Mouse (Mus musculus): ENCODE data around the gene Igbp1. TPM values are rescaled to one million over a fixed set of nuclear protein-coding genes. Genes with fewer than 3 reads are reported as not detected.

The Igbp1 gene
- 22.4 and 23.3 TPM in 2 replicates for polyA plus RNA-seq (2016; fragmentation: Nextera tagmentation; extraction: Ambion mirVana)

DNA sequence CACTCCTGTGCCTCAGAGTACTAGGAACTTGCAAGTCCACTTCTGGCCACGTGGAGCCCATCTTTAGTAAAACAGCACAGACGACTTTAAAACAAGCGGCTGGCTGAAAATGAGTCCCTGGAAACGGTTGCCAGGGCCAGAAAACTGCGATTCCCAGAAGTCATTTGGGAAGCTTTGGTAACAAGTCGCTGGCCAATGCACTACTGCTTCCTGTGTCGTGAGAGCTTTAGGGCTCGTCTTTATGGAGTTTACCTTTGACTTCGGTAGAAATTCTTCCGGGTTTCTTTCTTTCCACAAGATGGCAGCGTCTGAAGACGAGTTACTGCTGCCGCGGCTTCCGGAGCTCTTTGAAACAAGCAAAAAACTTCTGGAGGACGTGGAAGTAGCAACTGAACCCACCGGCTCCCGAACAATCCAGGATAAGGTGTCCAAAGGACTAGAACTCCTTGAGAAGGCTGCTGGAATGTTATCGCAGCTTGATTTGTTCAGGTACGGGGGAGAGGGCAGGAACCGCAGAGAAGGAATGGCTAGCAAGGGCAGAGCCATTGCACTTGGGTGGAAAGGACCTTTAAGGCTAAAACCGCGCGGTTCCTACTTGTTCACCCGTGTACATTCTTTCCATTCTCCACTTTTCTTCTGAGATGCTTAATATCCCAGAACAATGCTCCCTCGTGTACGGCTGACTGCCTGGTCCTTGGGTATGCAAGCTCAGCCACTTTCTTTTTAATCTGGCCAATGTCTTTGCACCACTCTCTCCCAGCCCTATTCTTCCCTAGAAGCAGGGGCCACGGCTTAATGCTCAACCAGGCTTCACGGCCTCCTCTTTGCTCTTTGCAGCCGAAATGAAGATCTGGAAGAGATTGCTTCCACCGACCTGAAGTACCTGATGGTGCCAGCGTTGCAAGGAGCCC, at the start of gene Igbp1:
Igbp1 (plus strand) TSS at position 224 of the 911 bp plus-strand sequence.
- peak within 1 kb of the TSS; percentile 77 for H3K4me2 ChIP-seq
- no peaks in the 10 kb centered on the region for H3K27me3 ChIP-seq (replicated peaks)
- H3K27ac ChIP-seq (ENCODE audit: poor library complexity, severe bottlenecking) = peak within 1 kb of the TSS; percentile 47; the same call in 1 of the 2 replicates
- peaks cover 7% of the 10 kb centered on the region for H3K36me3 ChIP-seq
- peak; percentile 86 for ATAC-seq (ENCODE audit: insufficient number of reproducible peaks, low FRiP score)
- H3K4me1 ChIP-seq (replicated peaks) = peaks cover 5% of the 10 kb centered on the region
- H3K4me3 ChIP-seq = peak within 1 kb of the TSS; percentile 74
- H3K9me3 ChIP-seq (replicated peaks) = no peaks in the 10 kb centered on the region
- peak within 1 kb of the TSS; percentile 69 for H3K9ac ChIP-seq
- WGBS = 13% methylated on average over 32 of the region's 32 CpGs

- WGBS = 46% methylated on average over 4 of the region's 4 CpGs
These were observed 26.0 kb upstream of the Igbp1 start for GRCm38 (mm10) chrX:100468047-100468446.

DNA sequence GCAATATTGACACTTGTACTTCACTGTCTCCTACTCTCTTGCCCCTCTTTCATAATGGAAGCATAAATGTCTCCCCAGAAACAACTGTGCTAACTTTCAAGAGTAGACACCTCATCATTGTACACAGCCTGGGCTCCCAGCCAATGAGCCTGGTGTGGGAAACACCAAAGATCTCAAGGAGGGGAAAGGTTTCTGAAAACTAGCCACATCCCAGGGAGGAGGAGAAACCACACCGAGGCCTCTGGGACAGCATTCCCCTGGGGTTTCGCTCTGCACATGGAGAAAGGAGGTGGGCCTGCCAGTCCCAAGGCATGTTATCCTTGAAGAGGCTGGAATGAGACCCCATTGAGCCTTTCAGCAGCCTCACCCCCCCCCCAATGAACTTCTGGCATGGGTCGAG, 24.0 kb upstream of the Igbp1 start:
- no peak for ATAC-seq (ENCODE audit: insufficient number of reproducible peaks, low FRiP score)
- Histone ChIP-seq H3K4me2 (no peak overlapping the region), H3K36me3 (no peaks in the 10 kb centered on the region), H3K4me1 (replicated peaks) (no peaks in the 10 kb centered on the region), H3K4me3 (no peak overlapping the region), H3K27ac (ENCODE audit: poor library complexity, severe bottlenecking) (no peak overlapping the region), H3K27me3 (replicated peaks) (0 out of 2 replicates have a peak, but pooled peaks cover 6% of the 10 kb centered on the region), H3K9me3 (replicated peaks) (no peaks in the 10 kb centered on the region), H3K9ac (no peak overlapping the region)
- 69% methylated on average over 3 of the region's 3 CpGs for WGBS

More at GRCm38 (mm10) chrX:100468047-100468446, 26.0 kb upstream of the Igbp1 start:
- Histone ChIP-seq H3K4me3 (no peak overlapping the region), H3K4me1 (replicated peaks) (no peaks in the 10 kb centered on the region), H3K36me3 (no peaks in the 10 kb centered on the region), H3K9me3 (replicated peaks) (no peaks in the 10 kb centered on the region), H3K4me2 (no peak overlapping the region), H3K27me3 (replicated peaks) (0 out of 2 replicates have a peak, but pooled peaks cover 8% of the 10 kb centered on the region), H3K27ac (ENCODE audit: poor library complexity, severe bottlenecking) (no peak overlapping the region), H3K9ac (no peak overlapping the region)
- no peak for ATAC-seq (ENCODE audit: insufficient number of reproducible peaks, low FRiP score)

DNA sequence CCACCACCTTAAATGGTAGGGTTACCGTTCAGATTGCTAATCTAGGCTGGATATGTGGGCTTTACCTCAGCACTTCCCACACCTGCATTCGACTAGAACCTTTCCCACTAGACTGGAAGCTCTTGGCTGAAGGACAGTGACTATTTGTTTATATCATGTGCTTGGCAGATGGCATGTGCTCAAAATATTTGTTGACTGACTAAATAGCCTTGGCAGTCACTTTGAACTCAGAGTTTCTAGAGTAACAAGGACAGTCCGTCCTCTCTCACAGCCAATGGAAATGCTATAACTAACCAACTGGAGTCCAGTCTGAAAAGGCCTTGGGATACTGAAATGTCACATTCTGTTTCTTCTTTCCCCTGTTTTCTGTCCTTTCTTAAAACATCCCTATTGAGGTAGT, 22.6 kb upstream of the Igbp1 start:
- Histone ChIP-seq H3K27ac (ENCODE audit: poor library complexity, severe bottlenecking) (no peak overlapping the region), H3K36me3 (no peaks in the 10 kb centered on the region), H3K4me3 (no peak overlapping the region), H3K4me2 (no peak overlapping the region), H3K4me1 (replicated peaks) (no peaks in the 10 kb centered on the region), H3K27me3 (replicated peaks) (0 out of 2 replicates have a peak, but pooled peaks cover 9% of the 10 kb centered on the region), H3K9ac (no peak overlapping the region), H3K9me3 (replicated peaks) (no peaks in the 10 kb centered on the region)
- ATAC-seq (ENCODE audit: insufficient number of reproducible peaks, low FRiP score) = no peak
- 77% methylated on average over 3 of the region's 3 CpGs for WGBS

DNA sequence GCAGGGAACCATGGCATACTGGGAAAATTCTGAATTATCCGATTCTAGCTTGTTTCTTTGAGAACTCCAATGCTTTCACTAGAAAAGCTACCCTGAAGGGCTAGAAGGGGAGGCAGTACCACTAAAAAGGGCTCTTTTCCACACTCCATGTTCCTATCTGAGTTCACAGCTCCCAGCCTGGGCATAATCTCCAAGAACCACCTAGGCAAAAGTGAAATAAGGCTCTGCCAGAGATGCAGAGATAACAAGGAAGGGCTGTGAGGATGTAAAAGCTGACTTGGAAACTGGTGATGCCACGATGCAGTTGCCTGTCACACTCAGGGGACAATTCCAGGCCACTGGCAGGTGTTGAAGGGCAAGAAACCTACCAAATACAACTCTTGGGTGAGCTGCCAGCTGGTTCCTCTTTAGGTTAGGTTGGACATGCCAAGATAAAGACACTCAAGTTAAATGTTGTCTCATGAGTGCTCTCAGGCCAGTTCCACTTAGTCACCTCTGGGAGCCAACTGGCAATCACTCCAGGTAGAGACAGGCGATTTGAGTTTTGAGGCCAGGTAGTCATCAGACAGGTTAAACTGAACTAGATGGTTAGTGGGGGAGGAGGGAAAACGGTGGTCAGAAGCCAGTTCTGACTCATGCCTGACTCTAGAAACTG, 18.4 kb upstream of the Igbp1 start:
- 61% methylated on average over 4 of the region's 4 CpGs for WGBS
- no peaks in the 10 kb centered on the region for H3K9me3 ChIP-seq (replicated peaks)
- no peak overlapping the region for H3K4me3 ChIP-seq
- H3K4me1 ChIP-seq (replicated peaks) = no peaks in the 10 kb centered on the region
- 0 out of 2 replicates have a peak, but pooled peaks cover 5% of the 10 kb centered on the region for H3K27me3 ChIP-seq (replicated peaks)
- no peaks in the 10 kb centered on the region for H3K36me3 ChIP-seq
- no peak overlapping the region for H3K4me2 ChIP-seq
- no peak for ATAC-seq (ENCODE audit: insufficient number of reproducible peaks, low FRiP score)
- H3K27ac ChIP-seq (ENCODE audit: poor library complexity, severe bottlenecking) = no peak overlapping the region
- no peak overlapping the region for H3K9ac ChIP-seq

DNA sequence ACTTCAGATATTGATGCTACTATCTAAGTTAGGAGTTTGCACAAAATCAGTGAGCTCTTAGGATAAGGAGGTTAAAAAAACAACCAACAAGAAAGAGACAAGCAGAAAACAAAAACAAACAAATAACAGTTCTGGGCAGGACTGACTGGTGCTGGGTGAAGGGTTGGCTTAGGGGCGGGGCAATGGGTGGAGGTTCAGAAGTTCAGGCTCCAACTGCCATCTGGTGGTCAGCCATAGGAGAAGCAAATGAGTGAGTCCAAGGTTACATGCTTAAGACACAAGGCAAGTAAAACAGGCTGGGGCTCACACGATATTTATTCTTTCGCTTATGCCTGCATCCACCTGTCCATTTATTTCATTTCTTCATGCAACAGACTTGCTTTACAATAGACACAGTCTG, 13.8 kb upstream of the Igbp1 start:
- Histone ChIP-seq H3K4me3 (no peak overlapping the region), H3K27me3 (replicated peaks) (0 out of 2 replicates have a peak, but pooled peaks cover 9% of the 10 kb centered on the region), H3K9ac (no peak overlapping the region), H3K36me3 (no peaks in the 10 kb centered on the region), H3K4me1 (replicated peaks) (no peaks in the 10 kb centered on the region), H3K9me3 (replicated peaks) (no peaks in the 10 kb centered on the region), H3K27ac (ENCODE audit: poor library complexity, severe bottlenecking) (no peak overlapping the region), H3K4me2 (no peak overlapping the region)
- 36% methylated on average over 3 of the region's 3 CpGs for WGBS
- ATAC-seq (ENCODE audit: insufficient number of reproducible peaks, low FRiP score) = no peak

DNA sequence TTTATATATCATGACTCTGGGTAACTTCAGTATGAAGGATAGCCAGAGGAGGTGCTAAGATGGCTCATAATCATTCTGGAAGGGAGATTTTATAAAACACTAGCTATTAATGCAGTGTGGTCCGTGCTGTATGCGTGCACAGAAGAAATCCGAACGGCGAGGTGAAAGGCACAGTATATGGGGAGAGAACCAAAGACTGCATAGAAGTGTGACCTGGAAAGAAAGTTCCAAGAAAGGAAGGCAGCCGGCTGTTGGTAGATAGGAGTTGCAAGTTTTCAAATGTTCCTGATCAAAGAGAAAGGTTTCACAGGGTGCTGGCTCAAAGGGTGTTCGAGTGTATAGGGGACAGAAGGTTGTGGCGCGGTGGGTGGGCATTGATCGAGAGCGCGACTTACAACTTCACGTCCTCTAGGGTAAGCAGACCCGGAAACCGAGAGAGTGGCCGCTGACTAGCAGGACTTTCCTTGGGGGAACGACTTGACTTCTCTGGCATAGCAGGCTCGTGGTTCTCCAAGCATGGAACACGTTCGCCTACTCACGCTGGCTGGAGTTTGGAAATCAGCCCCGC, 507 bp upstream of the Igbp1 start:
- Histone ChIP-seq H3K9me3 (replicated peaks) (no peaks in the 10 kb centered on the region), H3K9ac (0 out of 2 replicates have a peak overlapping the region, but pooled peaks have one; percentile 30), H3K27me3 (replicated peaks) (0 out of 2 replicates have a peak, but pooled peaks cover under 1% of the 10 kb centered on the region), H3K36me3 (peaks cover 7% of the 10 kb centered on the region), H3K4me3 (peak overlapping the region; percentile 74), H3K27ac (ENCODE audit: poor library complexity, severe bottlenecking) (no peak overlapping the region), H3K4me2 (peak overlapping the region; percentile 75), H3K4me1 (replicated peaks) (peaks cover 5% of the 10 kb centered on the region)
- WGBS = 11% methylated on average over 22 of the region's 22 CpGs
- peak; percentile 39; the same call in 1 of the 2 replicates for ATAC-seq (ENCODE audit: insufficient number of reproducible peaks, low FRiP score)

- Histone ChIP-seq H3K27me3 (replicated peaks) (no peaks in the 10 kb centered on the region), H3K9me3 (replicated peaks) (no peaks in the 10 kb centered on the region), H3K36me3 (peaks cover 21% of the 10 kb centered on the region; the same call in 1 of the 2 replicates), H3K4me2 (no peak overlapping the region), H3K27ac (ENCODE audit: poor library complexity, severe bottlenecking) (no peak overlapping the region), H3K9ac (no peak overlapping the region), H3K4me3 (no peak overlapping the region), H3K4me1 (replicated peaks) (no peaks in the 10 kb centered on the region)
- ATAC-seq (ENCODE audit: insufficient number of reproducible peaks, low FRiP score) = no peak
- WGBS = 72% methylated on average over 5 of the region's 5 CpGs
These were observed 10.2 kb downstream of the Igbp1 start for GRCm38 (mm10) chrX:100504175-100504851.

- H3K9me3 ChIP-seq (replicated peaks) = no peaks in the 10 kb centered on the region
These were observed 14.1 kb downstream of the Igbp1 start for GRCm38 (mm10) chrX:100508164-100508563.

DNA sequence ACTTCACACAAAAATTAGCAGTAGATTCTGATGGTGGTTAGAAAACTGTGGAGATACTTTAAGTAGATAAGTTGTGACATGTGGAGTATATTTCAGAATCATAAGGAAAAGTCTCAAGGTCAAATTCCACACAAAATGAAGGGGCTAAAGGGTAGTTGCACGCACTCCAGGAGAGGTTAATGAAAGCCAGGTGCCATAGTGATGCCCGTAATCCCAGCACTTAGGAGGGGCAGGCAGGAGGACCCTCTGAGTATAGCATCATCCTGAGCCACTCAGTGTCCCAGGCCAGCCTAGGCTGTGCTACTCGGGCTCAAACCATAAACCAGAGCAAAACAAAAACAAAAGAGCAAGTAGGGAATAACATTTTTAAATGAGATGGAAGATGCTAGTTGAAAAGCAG, 15.8 kb downstream of the Igbp1 start:
- no peaks in the 10 kb centered on the region for H3K27me3 ChIP-seq (replicated peaks)
- H3K36me3 ChIP-seq = peaks cover 20% of the 10 kb centered on the region; the same call in 1 of the 2 replicates
- H3K9ac ChIP-seq = no peak overlapping the region
- no peaks in the 10 kb centered on the region for H3K4me1 ChIP-seq (replicated peaks)
- H3K9me3 ChIP-seq (replicated peaks) = no peaks in the 10 kb centered on the region
- 85% methylated on average over 3 of the region's 3 CpGs for WGBS
- ATAC-seq (ENCODE audit: insufficient number of reproducible peaks, low FRiP score) = no peak
- no peak overlapping the region for H3K4me3 ChIP-seq
- H3K27ac ChIP-seq (ENCODE audit: poor library complexity, severe bottlenecking) = no peak overlapping the region
- no peak overlapping the region for H3K4me2 ChIP-seq

More at GRCm38 (mm10) chrX:100508164-100508563, 14.1 kb downstream of the Igbp1 start:
- Histone ChIP-seq H3K27me3 (replicated peaks) (no peaks in the 10 kb centered on the region), H3K4me2 (no peak overlapping the region), H3K36me3 (peaks cover 21% of the 10 kb centered on the region; the same call in 1 of the 2 replicates), H3K27ac (ENCODE audit: poor library complexity, severe bottlenecking) (no peak overlapping the region), H3K4me1 (replicated peaks) (no peaks in the 10 kb centered on the region), H3K4me3 (no peak overlapping the region), H3K9ac (no peak overlapping the region)
- ATAC-seq (ENCODE audit: insufficient number of reproducible peaks, low FRiP score) = no peak
- 84% methylated on average over 4 of the region's 4 CpGs for WGBS
